Mouse (Mus musculus): ENCODE data around the gene Ano6. TPM values are rescaled to one million over a fixed set of nuclear protein-coding genes. Genes with fewer than 3 reads are reported as not detected.

The Ano6 gene
- polyA plus RNA-seq, 1 experiment = 24.4 TPM

DNA sequence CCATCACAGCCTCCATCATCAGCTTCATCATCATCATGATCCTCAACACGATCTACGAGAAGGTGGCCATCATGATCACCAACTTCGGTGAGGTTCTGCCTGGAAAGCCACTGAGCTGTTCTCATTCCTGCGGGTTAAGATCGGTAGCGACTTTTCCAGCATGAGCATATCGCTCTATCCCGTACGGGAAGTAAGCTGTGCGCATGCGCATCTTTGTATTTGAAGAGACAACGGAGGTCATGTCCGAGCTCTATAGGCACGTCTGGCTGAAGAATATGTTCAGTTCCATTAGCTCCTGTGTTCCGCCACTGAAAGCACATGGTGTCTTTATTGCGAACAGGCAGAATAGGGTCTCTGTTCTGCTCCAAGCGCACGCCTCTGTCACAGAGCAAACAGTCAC, 157.8 kb downstream of the Ano6 start:
- Histone ChIP-seq H3K4me3 (replicated peaks; ENCODE audit: control insufficient read depth, low read depth, low read length) (no peak overlapping the region), H3K27ac (ENCODE audit: control insufficient read depth, insufficient read depth, low read depth, low read length, poor library complexity) (no peak overlapping the region), H3K4me1 (ENCODE audit: control insufficient read depth, insufficient read depth, low read length) (no peaks in the 10 kb centered on the region)
- TF ChIP-seq CTCF (IDR thresholded peaks at IDR 0.05; ENCODE audit: control insufficient read depth, insufficient read depth, low read length) (no peak), POLR2A (IDR thresholded peaks at IDR 0.05; ENCODE audit: borderline replicate concordance, control insufficient read depth, low read depth, low read length) (no peak)
- 92% methylated on average over 18 of the region's 18 CpGs for WGBS

DNA sequence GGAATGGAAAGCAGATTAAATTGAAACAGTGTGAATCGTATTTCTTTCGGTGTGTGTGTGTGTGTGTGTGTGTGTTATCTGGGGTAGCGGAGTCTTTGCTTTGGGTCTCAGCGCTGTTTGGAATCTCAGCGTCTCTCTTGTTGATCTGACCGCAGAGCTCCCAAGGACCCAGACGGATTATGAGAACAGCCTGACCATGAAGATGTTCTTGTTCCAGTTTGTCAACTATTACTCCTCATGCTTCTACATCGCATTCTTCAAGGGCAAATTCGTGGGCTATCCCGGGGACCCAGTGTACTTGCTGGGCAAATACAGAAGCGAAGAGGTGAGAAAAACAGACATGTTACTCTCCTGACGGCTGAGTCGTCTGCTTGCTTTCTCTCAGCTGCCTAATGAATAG, 158.7 kb downstream of the Ano6 start:
- 92% methylated on average over 13 of the region's 13 CpGs for WGBS
- Histone ChIP-seq H3K4me3 (replicated peaks; ENCODE audit: control insufficient read depth, low read depth, low read length) (no peak overlapping the region), H3K27ac (ENCODE audit: control insufficient read depth, insufficient read depth, low read depth, low read length, poor library complexity) (no peak overlapping the region), H3K4me1 (ENCODE audit: control insufficient read depth, insufficient read depth, low read length) (no peaks in the 10 kb centered on the region)
- TF ChIP-seq POLR2A (IDR thresholded peaks at IDR 0.05; ENCODE audit: borderline replicate concordance, control insufficient read depth, low read depth, low read length) (no peak), CTCF (IDR thresholded peaks at IDR 0.05; ENCODE audit: control insufficient read depth, insufficient read depth, low read length) (no peak)

DNA sequence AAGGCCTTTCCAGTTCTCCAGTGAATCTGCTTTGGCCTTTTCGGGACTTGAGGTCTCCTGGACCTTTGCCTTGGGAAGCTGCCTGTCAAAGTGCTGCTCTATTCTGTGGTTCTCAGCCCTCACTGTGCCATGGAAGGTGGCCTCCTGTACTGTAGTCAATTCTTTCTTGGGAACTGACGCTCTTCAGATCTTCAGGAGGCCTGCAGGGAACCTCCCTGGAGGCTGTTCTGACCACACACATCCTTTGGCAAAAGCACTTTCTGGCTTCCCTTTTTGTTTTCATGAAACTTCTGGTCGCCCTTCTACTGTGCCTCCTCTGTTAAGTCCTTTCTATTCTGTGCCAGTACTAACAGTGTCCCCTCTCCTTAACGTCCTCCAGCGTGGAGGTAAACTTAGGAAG, 160.9 kb downstream of the Ano6 start:
- H3K4me3 ChIP-seq (replicated peaks; ENCODE audit: control insufficient read depth, low read depth, low read length) = no peak overlapping the region
- no peak overlapping the region for H3K27ac ChIP-seq (ENCODE audit: control insufficient read depth, insufficient read depth, low read depth, low read length, poor library complexity)
- WGBS = 36% methylated on average over 5 of the region's 5 CpGs
- TF ChIP-seq POLR2A (IDR thresholded peaks at IDR 0.05; ENCODE audit: borderline replicate concordance, control insufficient read depth, low read depth, low read length) = no peak
- TF ChIP-seq CTCF (IDR thresholded peaks at IDR 0.05; ENCODE audit: control insufficient read depth, insufficient read depth, low read length) = no peak
- H3K4me1 ChIP-seq (ENCODE audit: control insufficient read depth, insufficient read depth, low read length) = no peaks in the 10 kb centered on the region

DNA sequence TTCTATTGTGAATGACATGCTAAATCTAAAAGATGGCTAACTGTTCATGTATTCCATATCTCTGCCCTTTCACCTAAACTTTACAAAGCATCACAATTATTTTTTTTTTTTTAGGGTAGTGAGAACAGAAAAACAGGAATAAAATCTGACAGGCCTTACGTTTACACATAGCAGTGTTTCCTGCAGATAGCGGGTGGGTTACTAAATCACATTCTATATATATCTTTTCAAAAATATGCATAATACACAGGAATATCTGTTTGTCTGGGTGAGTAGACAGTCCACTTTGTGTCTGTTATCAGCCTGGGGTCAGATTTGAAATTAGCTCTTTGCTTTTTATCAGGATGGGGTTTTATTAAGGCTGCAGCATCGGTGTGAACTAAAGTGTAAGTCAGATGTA, 166.0 kb downstream of the Ano6 start:
- peaks cover 3% of the 10 kb centered on the region; the same call in 1 of the 2 replicates for H3K4me1 ChIP-seq (ENCODE audit: control insufficient read depth, insufficient read depth, low read length)
- no peak overlapping the region for H3K27ac ChIP-seq (ENCODE audit: control insufficient read depth, insufficient read depth, low read depth, low read length, poor library complexity)
- TF ChIP-seq CTCF (IDR thresholded peaks at IDR 0.05; ENCODE audit: control insufficient read depth, insufficient read depth, low read length) = no peak
- TF ChIP-seq POLR2A (IDR thresholded peaks at IDR 0.05; ENCODE audit: borderline replicate concordance, control insufficient read depth, low read depth, low read length) = no peak
- WGBS = 28% methylated on average over 3 of the region's 3 CpGs
- H3K4me3 ChIP-seq (replicated peaks; ENCODE audit: control insufficient read depth, low read depth, low read length) = no peak overlapping the region

DNA sequence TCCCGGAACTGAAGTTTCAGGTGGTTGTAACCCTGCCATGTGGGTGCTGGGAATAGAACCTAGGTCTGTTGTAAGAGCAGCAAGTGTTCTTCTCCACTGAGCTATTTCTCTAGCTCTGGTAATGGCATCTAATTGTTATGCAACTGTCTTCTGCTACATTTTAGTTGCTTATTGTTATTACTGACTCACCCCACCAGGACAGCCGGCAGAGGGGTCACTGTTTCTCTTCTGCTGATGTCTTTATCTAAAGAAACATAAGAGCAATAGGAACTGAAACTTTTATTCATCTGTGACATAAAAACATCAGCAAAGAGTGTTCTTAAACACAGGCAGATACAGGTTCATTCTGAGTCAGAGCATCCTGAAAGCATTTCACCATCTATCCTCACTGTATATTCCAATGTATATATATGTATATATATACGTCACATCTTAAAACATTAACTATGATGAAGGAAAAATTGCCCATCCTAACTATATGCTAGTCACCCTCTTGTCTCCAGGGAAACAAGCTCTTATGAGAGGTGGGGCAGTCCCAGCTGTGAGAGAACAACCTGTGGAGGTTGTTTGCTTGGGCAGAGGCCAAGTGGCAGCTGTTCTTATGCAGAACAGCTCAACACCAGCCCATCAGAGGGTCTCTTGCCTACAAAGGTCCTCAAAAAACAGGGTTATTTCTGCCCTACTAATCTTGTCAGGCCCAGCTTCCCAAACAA, 171.9 kb downstream of the Ano6 start:
- peak overlapping the region; percentile 82 for H3K27ac ChIP-seq (ENCODE audit: control insufficient read depth, insufficient read depth, low read depth, low read length, poor library complexity)
- H3K4me3 ChIP-seq (replicated peaks; ENCODE audit: control insufficient read depth, low read depth, low read length) = no peak overlapping the region
- WGBS = 65% methylated on average over 3 of the region's 3 CpGs
- H3K4me1 ChIP-seq (ENCODE audit: control insufficient read depth, insufficient read depth, low read length) = peaks cover 7% of the 10 kb centered on the region; the same call in 1 of the 2 replicates
- TF ChIP-seq POLR2A (IDR thresholded peaks at IDR 0.05; ENCODE audit: borderline replicate concordance, control insufficient read depth, low read depth, low read length) = no peak
- TF ChIP-seq CTCF (IDR thresholded peaks at IDR 0.05; ENCODE audit: control insufficient read depth, insufficient read depth, low read length) = no peak

DNA sequence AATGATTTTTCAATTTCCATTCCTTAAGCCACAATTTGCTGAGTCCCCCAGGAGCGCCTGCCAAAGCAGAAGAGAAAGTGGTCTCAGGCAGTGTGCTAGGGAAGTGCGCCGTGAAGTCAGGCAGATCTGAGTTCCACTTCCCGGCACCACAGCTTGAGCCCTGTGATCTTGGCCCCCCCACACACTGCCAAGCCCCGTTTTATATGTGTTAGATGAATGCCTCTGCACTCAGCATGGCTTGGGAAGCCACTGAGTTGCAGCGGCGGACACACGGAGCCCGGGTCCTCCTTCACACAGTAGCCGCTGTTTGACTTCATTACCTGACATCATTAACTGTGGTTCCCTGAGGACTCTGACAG, 172.5 kb downstream of the Ano6 start:
- H3K4me1 ChIP-seq (ENCODE audit: control insufficient read depth, insufficient read depth, low read length) = peaks cover 7% of the 10 kb centered on the region; the same call in 1 of the 2 replicates
- WGBS = 73% methylated on average over 10 of the region's 10 CpGs
- TF ChIP-seq CTCF (IDR thresholded peaks at IDR 0.05; ENCODE audit: control insufficient read depth, insufficient read depth, low read length) (no peak), POLR2A (IDR thresholded peaks at IDR 0.05; ENCODE audit: borderline replicate concordance, control insufficient read depth, low read depth, low read length) (0 out of 2 replicates have a peak, but pooled peaks have one; percentile 31)
- H3K27ac ChIP-seq (ENCODE audit: control insufficient read depth, insufficient read depth, low read depth, low read length, poor library complexity) = peak overlapping the region; percentile 84
- H3K4me3 ChIP-seq (replicated peaks; ENCODE audit: control insufficient read depth, low read depth, low read length) = no peak overlapping the region

DNA sequence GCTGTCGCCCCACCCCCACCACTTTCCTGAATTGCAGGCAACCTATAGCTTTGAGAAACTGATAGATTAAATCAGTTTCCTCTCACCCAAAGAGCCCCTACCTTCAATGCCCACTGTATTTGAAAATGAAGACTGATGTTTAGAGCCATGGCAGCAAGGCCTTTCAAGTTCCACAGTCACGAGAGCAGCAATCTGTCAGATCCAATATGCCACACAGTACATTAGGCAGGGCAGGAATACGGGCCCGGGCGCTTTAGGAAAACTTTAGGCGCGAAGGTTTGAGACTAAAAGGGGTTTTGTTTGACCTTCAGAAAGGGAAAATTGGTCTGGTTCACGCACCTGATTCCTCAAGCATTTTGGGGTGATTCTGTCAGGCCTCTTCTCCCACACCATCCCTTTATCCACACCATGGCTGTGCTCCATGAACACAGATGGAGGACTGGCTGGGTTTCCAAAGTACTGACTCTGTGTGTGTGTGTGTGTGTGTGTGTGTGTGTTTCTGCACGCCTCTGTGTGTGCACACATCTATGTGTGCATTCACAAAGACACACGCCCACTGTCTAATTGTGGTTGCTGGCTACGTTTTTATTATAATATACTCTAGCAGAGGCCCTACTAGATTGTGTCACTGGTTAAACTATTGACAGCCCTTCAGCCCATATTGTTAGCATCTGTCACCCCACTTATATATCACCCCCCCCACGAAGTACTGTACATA, 173.0 kb downstream of the Ano6 start:
- WGBS = 83% methylated on average over 12 of the region's 12 CpGs
- peak overlapping the region; percentile 84 for H3K27ac ChIP-seq (ENCODE audit: control insufficient read depth, insufficient read depth, low read depth, low read length, poor library complexity)
- H3K4me1 ChIP-seq (ENCODE audit: control insufficient read depth, insufficient read depth, low read length) = peaks cover 7% of the 10 kb centered on the region; the same call in 1 of the 2 replicates

DNA sequence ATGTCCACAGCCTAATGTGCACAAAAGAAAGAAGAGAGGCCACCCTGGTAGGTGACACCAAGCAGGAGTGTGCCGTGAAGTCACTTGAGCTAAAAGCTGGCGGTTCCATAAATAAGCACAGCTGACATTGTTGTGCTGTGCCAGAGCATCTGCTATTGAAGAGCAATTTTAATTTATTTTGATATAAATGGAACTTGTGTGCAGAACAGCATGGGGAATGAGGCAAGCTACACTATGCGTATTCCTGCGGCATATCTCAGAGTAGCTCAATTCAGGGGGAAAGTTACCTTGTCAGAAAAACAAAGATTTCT, 173.6 kb downstream of the Ano6 start:
- 90% methylated on average over 4 of the region's 4 CpGs for WGBS
- TF ChIP-seq POLR2A (IDR thresholded peaks at IDR 0.05; ENCODE audit: borderline replicate concordance, control insufficient read depth, low read depth, low read length) (no peak), CTCF (IDR thresholded peaks at IDR 0.05; ENCODE audit: control insufficient read depth, insufficient read depth, low read length) (no peak)
- Histone ChIP-seq H3K4me3 (replicated peaks; ENCODE audit: control insufficient read depth, low read depth, low read length) (no peak overlapping the region), H3K27ac (ENCODE audit: control insufficient read depth, insufficient read depth, low read depth, low read length, poor library complexity) (no peak overlapping the region), H3K4me1 (ENCODE audit: control insufficient read depth, insufficient read depth, low read length) (peaks cover 7% of the 10 kb centered on the region; the same call in 1 of the 2 replicates)

More for the DNA sequence above, 173.0 kb downstream of the Ano6 start:
- TF ChIP-seq CTCF (IDR thresholded peaks at IDR 0.05; ENCODE audit: control insufficient read depth, insufficient read depth, low read length) (no peak), POLR2A (IDR thresholded peaks at IDR 0.05; ENCODE audit: borderline replicate concordance, control insufficient read depth, low read depth, low read length) (no peak)
- H3K4me3 ChIP-seq (replicated peaks; ENCODE audit: control insufficient read depth, low read depth, low read length) = no peak overlapping the region

Measured in bone marrow, adult 2 months (tissue).